Mouse (Mus musculus) T-cell, adult 2 months (primary cell): Measurements from ENCODE around the gene Suds3.

ENCODE experiments used
- DNase-seq: peaks from one replicate; pipeline ENCODE4 v3.0.0; 2022; ENCODE audit warnings: low spot score

Gene Suds3

GRCm38 (mm10) chr5:117042661-117043060, 73.3 kb downstream of the Suds3 start:
- DNase-seq: no peak
